Mouse (Mus musculus) brain, embryonic 14.5 days (tissue): ENCODE measurements around the gene Pank1.

Experiments
- CTCF ChIP-seq: fragments of 200-500 bp; IDR thresholded peaks from 2 replicates; pipeline ENCODE4 v1.5.1; 2012; ENCODE audit warnings: inconsistent platforms, mild to moderate bottlenecking, moderate library complexity, borderline replicate concordance; ENCODE audit not compliant: insufficient read depth, insufficient read length; ENCODE audit errors: extremely low read depth
- POLR2A ChIP-seq: fragments of 200-500 bp; IDR thresholded peaks from 2 replicates; pipeline ENCODE4 v1.6.1; 2012; ENCODE audit warnings: mild to moderate bottlenecking, inconsistent platforms, borderline replicate concordance; ENCODE audit not compliant: poor library complexity, insufficient read depth, insufficient read length, severe bottlenecking; ENCODE audit errors: extremely low read depth

DNA sequence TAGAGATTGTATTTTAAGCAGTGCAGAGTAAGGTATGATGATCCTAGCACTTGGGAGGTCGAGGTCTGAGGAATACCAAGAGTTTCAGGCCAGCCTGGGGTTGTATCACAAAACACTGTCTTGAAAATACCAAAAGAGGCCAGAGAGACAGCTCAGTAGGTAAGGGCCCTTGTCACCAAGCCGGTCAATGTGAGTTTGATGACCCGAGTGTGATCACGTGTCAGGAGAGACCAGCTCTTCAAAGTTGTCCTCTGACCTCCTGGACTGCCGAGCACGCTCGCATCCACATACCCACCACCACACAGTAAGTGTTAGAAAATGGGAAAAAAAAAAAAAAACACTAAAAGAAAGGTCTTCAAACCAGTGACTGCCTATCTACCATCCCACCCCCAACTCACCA is 2.6 kb downstream of the Pank1 start:
- TF ChIP-seq POLR2A (no peak), CTCF (no peak)
